Mouse (Mus musculus) embryonic stem cell, embryonic (primary cell): Measurements from ENCODE around the gene Tfpt.
"Not testable (repeated sequence)": the region's sequence is repeated elsewhere in the genome, so short reads cannot be mapped to it uniquely, and the experiment has no call there.

Experiments
- CTCF ChIA-PET, 4 experiments: fragments of 300-600 bp in 2 of 4; fragments of 350-600 bp in 2 of 4; sonication (Branson Sonifier 250); formaldehyde crosslinking; loops; one replicate each; lab custom pipeline; 2022; ENCODE audit warnings: inconsistent platforms in 2 of 4; lab: Charles Lee
- POLR2A ChIA-PET, 4 experiments: fragments of 300-600 bp in 2 of 4; fragments of 350-600 bp in 2 of 4; sonication (Branson Sonifier 250); formaldehyde crosslinking; loops; one replicate each; lab custom pipeline; 2022; ENCODE audit warnings: antibody characterized with exemption in 4 of 4, inconsistent platforms in 1 of 4; lab: Charles Lee

Gene Tfpt

DNA sequence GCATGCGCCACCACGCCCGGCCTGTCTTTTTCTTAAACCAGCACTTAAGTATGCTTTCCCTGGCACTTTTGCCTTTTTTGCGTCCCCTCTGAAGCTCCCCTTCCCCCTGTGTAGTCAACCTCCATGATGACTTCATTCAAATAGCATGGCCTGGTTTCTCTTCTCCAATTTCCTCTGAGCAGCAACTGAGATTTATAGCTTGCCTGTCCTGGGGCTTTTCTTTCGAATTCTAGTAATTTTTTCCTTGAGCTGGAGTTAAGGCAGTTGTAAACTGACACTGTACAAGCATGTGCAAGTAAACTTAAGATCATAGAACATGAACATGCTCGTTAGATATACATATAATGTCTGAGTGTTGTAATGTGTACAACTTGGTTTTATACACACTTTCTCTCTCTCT is 22.3 kb downstream of the Tfpt start:
- CTCF ChIA-PET: interaction anchor here in 3 of 4 experiments (0.5 to 3.3 kb wide), 8 partner anchors 9 to 864 kb away, joined by 3 to 17 read pairs (median 4); partner anchors contain the start of genes Ndufa3 (in 2 of the 3), Mboat7 (in 1 of the 3), Oscar (in 1 of the 3) and Tsen34 (in 1 of the 3)
- POLR2A ChIA-PET: interaction anchor here in 3 of 4 experiments (0.6 to 3.1 kb wide), 13 partner anchors 9 to 401 kb away, joined by 3 to 23 read pairs (median 3); partner anchors contain the start of genes Ndufa3 (in 3 of the 3), Cnot3 (in 1 of the 3) and Leng1 (in 1 of the 3)

DNA sequence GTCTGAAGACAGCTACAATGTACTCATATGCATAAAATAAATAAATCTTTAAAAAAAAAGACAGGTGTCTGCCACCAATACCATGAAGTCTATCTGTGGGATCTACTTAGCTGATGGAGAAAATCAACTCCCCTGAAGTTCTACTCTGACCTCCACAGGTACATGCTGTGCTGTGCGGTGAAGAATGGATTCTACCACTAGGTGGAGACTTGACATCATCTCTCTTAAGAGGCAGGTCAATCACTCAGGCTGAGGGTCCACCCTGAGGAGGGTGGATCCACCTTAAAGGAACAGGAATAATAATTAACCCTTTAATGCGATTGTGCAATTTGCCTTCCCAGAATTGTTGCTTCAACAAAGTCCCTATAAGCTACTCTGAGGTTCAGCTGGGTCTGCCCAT is 22.9 kb downstream of the Tfpt start:
- POLR2A ChIA-PET: interaction anchor here in 3 of 4 experiments (0.9 to 3.1 kb wide), 14 partner anchors 8 to 103 kb away, joined by 3 to 23 read pairs (median 4); partner anchors contain the start of genes Ndufa3 (in 3 of the 3), Cnot3 (in 1 of the 3), Leng1 (in 1 of the 3) and Prpf31 (in 1 of the 3)
- CTCF ChIA-PET: interaction anchor here (0.5 to 3.3 kb wide), 10 partner anchors 10 to 917 kb away, joined by 3 to 17 read pairs (median 3); partner anchors contain the start of genes Ndufa3 (in 3 of the 4), Mboat7 (in 1 of the 4), Oscar (in 1 of the 4) and Tnni3 (in 1 of the 4)

DNA sequence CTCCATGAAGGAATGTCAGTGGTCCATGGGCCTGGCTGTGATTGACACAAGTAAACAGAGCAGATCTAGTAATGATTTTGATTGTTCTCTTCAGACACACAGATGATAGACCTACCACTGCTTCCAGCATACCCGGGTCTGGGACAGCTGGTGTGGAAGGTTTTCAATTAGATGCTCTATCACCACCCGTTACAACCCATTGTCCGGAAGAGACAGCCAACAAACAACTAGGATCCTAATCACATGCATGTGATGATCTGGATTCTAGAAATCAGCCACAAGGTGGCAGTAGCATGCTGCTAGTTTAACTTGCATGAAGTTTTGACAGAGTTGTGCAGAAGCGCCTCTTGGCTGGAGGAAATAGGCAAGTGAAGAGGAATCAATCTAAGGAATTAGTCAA is 28.6 kb downstream of the Tfpt start:
- CTCF ChIA-PET: no interaction called here
- POLR2A ChIA-PET: interaction anchor here in 1 of 4 experiments (0.8 to 1.6 kb wide), 2 partner anchors 16 to 44 kb away, joined by 4 to 5 read pairs; partner anchors contain the start of genes Cnot3 and Ndufa3

DNA sequence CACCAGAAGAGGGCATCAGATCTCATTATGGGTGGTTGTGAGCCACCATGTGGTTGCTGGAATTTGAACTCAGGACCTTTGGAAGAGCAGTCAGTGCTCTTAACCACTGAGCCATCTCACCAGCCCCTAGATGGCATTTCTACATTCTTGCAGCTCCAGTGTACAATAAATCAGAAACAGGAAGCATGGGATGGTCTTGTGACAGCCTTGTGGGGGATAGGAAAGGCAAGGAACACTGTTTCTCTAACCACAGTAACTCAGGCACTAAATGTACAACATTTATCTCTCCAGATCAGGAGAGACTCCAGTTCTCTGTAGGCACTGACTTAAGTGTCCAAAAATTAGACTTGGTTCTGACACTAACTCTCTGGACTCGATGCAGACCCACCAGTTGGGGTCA is 32.0 kb downstream of the Tfpt start:
- CTCF ChIA-PET: not testable (repeated sequence)
- POLR2A ChIA-PET: interaction anchor here in 2 of 4 experiments (0.6 to 1.2 kb wide), 4 partner anchors 10 to 279 kb away, joined by 3 read pairs; no protein-coding TSS in a partner anchor

DNA sequence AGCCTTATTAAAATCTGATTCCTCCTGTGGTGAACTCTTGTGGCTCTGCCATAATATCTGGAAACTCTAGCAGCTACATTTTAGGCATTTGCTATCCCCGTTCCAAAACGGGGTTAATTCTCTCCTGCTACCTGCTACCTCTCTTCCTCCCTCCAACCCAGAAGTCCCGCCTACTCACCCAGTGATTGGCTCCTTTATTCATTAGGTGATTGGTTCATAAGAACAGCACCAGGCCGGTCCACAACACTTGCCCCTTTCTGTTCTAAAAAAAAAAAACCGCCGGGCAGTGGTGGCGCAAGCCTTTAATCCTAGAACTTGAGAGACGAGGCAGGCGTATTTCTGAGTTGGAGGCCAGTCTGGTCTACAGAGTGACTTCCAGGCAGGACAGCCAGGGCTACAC is 34.6 kb downstream of the Tfpt start:
- POLR2A ChIA-PET: interaction anchor here in 3 of 4 experiments (0.6 to 4.8 kb wide), 10 partner anchors 9 to 1193 kb away, joined by 3 to 24 read pairs (median 4); partner anchors contain the start of genes Cnot3 (in 2 of the 3), Leng1 (in 1 of the 3) and Ndufa3 (in 1 of the 3)
- CTCF ChIA-PET: interaction anchor here in 1 of 4 experiments (0.6 kb wide), 1 partner anchor 10 kb away, joined by 6 read pairs; no protein-coding TSS in a partner anchor

DNA sequence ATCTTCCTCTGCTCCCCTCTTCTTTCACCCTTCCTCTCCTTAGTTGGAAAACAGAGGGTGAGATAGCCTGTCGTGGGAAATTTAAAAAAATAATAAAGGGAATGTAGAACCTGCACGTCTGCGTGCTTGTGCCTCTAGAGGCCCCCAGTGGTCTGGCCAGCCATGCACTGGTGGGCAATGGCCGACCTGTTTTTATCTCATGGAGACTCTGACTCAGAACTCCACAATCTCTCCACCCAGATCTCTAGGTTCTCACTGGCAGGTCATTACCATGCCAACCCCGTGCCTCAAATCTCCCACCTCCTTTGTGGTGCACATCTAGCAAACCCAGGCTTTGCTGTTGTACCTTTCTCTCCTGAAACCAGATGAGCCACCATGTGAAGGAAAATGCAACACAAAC is 35.0 kb downstream of the Tfpt start:
- ChIA-PET CTCF (interaction anchor here in 1 of 4 experiments (0.6 kb wide), 1 partner anchor 11 kb away, joined by 6 read pairs; no protein-coding TSS in a partner anchor), POLR2A (interaction anchor here in 2 of 4 experiments (0.5 to 4.8 kb wide), 10 partner anchors 9 to 1194 kb away, joined by 3 to 24 read pairs (median 4); partner anchors contain the start of genes Cnot3 (in 2 of the 2) and Ndufa3 (in 1 of the 2))

DNA sequence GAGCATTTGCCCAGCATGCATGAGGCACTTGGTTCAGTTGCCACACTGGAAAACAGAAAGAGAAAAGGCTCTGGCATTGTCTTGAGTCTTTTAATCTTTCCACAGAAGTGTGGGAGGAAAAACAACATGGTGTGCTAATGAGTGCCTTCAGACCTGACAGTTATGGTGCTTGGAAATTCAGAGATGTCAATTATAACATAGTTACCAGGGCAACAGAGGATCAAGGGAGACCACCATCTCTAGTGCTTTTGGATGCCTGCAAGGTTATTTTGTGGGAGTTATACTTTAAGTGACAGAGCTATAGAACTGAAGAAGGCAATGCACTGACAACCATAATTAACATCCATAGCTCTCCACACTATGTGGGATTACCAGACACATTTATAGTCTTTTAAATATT is 35.9 kb downstream of the Tfpt start:
- CTCF ChIA-PET: no interaction called here
- POLR2A ChIA-PET: interaction anchor here in 2 of 4 experiments (0.5 to 4.8 kb wide), 4 partner anchors 14 to 212 kb away, joined by 3 to 24 read pairs (median 5); partner anchors contain the start of gene Cnot3 (in 1 of the 2)

DNA sequence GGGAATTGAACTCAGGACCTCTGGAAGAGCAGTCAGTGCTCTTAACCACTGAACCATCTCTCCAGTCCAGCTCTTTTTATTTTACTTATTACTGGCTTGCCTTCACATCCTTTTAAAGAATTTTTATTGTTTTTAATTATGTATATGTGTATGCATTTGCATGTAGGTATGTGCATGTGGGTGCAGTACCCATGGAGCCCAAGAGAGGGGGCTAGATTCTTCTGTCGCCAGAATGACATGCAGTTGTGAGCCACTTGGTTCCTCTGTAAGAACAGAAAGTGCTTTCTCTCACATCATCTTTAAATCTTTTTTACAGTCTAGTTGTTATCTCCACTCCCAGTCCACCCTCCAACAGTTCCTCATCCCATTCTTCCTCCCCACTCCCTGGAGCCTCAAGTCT is 38.2 kb downstream of the Tfpt start:
- POLR2A ChIA-PET: interaction anchor here in 1 of 4 experiments (1.5 to 1.7 kb wide), 2 partner anchors 12 to 53 kb away, joined by 5 to 8 read pairs; partner anchors contain the start of gene Cnot3
- CTCF ChIA-PET: no interaction called here

DNA sequence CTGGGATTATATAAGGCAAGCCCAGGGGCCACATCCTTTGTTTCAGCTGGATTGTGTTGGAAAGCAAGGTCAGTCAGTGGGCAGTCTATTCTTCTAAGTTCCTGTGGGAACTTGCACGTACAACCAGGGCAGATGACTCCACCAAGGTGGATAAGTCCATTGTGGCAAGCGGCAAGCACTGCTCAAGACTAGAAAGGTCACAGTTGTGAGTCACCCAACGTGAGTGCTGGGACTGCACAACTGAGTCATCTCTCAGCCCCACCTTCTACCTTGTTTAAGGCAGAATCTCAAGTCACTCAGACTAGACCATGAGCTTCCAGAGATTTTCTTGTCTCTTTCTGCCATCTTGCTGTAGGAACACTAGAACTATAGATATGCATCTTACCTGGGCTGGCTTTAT is 39.2 kb downstream of the Tfpt start:
- ChIA-PET POLR2A (interaction anchor here in 3 of 4 experiments (0.7 to 1.7 kb wide), 5 partner anchors 11 to 116 kb away, joined by 3 to 8 read pairs (median 5); partner anchors contain the start of gene Cnot3 (in 1 of the 3)), CTCF (interaction anchor here in 3 of 4 experiments (0.6 to 0.9 kb wide), 4 partner anchors 12 to 679 kb away, joined by 3 to 8 read pairs (median 4); partner anchors contain the start of gene Ndufa3 (in 1 of the 3))

DNA sequence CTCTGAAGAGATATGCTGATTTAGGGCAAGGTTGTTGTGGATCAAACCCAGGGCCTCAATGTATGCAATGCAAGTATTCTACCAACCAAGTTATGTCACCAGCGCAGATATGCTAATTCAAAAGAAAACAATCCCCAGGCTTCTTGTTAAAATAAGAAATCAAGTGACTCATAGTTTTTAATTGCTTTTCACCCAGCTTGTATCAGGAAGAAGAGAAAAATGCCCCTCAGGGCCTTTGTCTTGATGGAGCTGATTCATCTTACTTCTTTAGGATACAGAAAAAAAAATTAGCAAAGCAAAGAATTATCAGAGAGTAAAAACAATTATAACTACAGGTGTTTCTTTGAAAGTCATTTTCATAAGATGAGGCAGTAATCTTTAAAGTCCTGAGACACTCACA is 42.4 kb downstream of the Tfpt start:
- POLR2A ChIA-PET: interaction anchor here in 1 of 4 experiments (1.1 to 2.1 kb wide), 5 partner anchors 11 to 122 kb away, joined by 4 to 6 read pairs (median 6); partner anchors contain the start of gene Ndufa3

DNA sequence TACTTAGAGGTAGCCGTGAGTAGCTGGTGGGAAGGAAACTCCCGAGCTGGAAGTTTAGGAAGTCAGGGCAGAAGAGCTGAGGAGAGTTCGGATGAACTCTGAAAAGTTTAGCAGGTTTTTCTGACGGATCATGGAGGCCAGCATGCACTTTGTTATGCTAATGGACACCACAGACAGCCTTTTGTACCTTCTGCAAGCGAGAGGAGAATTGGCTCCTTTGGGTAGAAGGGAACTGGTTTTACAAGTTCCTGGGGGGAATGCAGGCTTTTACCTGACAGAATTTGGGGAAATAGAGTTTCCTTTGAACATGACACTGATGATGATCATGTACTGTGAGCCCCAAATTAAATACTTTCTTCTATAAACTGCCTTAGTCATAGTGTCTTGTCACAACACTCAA is 43.5 kb downstream of the Tfpt start:
- CTCF ChIA-PET: interaction anchor here in 3 of 4 experiments (0.6 to 1.0 kb wide), 6 partner anchors 8 to 335 kb away, joined by 3 to 4 read pairs (median 3); partner anchors contain the start of gene Ndufa3 (in 1 of the 3)
- POLR2A ChIA-PET: interaction anchor here in 3 of 4 experiments (0.6 to 2.1 kb wide), 22 partner anchors 9 to 915 kb away, joined by 3 to 6 read pairs (median 3); partner anchors contain the start of genes Cnot3 (in 2 of the 3), Leng1 (in 1 of the 3), Mboat7 (in 1 of the 3) and Ndufa3 (in 1 of the 3)

More for the DNA sequence above, 42.4 kb downstream of the Tfpt start:
- CTCF ChIA-PET: interaction anchor here in 1 of 4 experiments (0.6 to 1.0 kb wide), 2 partner anchors 336 to 937 kb away, joined by 3 to 5 read pairs; partner anchors contain the start of gene Tnni3

DNA sequence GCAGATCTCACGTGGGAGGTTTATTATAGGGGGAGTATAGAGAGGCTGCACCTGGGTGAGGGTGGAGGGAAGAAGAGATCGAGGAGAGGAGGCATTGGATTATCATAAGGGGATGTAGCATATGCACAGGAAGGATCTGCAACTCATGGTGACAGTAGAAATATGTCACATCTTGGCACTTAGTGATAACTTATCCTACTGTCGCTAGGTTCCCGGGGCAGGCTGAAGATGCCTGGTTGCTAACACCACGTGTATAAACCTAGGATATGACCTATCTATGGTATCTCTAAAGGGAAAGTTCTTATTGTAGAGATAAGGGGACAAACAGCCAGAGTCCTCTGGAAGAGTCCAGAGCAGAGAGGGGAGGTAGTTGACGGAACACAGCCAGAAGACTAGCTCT is 44.0 kb downstream of the Tfpt start:
- POLR2A ChIA-PET: interaction anchor here in 3 of 4 experiments (0.6 to 2.1 kb wide), 19 partner anchors 9 to 221 kb away, joined by 3 to 6 read pairs (median 3); partner anchors contain the start of genes Cnot3 (in 2 of the 3), Leng1 (in 1 of the 3) and Mboat7 (in 1 of the 3)
- CTCF ChIA-PET: interaction anchor here in 2 of 4 experiments (0.6 to 1.0 kb wide), 4 partner anchors 32 to 322 kb away, joined by 3 to 5 read pairs (median 4); partner anchors contain the start of gene Ndufa3 (in 1 of the 2)

DNA sequence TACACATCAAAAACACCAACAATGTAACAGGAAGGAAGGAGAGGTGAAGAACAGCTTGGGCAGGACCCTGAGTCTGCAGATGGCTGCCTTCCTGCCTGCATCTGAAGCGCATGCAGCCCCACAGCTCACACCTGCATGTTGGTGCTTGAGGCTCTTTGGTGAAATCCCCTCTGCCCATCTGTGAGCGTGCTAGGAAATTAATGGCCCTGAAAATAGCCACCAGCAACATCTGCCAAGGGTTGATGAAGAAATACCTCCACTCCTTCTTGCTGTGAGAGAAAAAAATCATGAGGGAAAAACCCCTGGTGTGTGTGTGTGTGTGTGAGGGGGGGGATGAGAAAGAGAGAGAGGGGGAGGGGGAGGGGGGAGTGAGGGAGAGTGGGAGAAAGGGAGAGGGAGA is 49.7 kb downstream of the Tfpt start:
- POLR2A ChIA-PET: interaction anchor here in 3 of 4 experiments (0.6 to 4.3 kb wide), 33 partner anchors 9 to 1172 kb away, joined by 3 to 34 read pairs (median 7); partner anchors contain the start of genes Cnot3 (in 2 of the 3), Mboat7 (in 2 of the 3), Tsen34 (in 2 of the 3) and Cox6b2 (in 1 of the 3)
- CTCF ChIA-PET: interaction anchor here in 2 of 4 experiments (0.6 to 1.9 kb wide), 6 partner anchors 14 to 847 kb away, joined by 3 to 11 read pairs (median 4); partner anchors contain the start of genes Mboat7 (in 1 of the 2), Myadm (in 1 of the 2), Prkcg (in 1 of the 2) and Tsen34 (in 1 of the 2)

DNA sequence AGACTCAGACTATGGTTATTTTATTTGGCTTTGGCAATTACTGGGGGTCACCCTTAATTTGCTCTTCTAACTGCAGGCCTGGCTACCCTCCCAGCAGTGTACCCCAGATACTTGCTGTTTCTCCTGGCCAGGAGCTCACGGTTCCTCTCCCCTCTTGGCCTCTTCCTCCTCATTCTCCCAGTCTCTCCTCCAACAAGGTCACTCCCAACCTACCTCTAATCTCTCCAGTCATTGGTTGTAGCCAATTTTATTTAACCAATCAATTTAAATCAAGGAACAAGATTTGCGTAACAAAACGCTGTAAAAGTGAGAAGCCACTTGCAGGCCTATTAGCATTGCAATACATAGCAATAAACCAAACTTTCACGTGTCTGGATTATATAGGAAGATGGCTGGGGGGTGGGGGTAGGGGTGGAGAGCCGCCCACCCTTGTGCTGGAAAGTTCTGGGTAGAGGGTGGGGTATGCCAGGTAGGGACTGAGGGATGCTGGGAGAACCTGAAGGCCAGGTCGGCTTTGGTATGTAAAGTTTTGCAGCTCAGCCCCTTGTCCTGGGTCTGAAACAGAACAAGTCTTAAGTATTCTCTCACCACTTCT is 50.7 kb downstream of the Tfpt start:
- ChIA-PET CTCF (interaction anchor here in 3 of 4 experiments (0.6 to 1.9 kb wide), 13 partner anchors 12 to 945 kb away, joined by 3 to 11 read pairs (median 4); partner anchors contain the start of genes Mboat7 (in 1 of the 3), Ndufa3 (in 1 of the 3), Tnni3 (in 1 of the 3) and Tsen34 (in 1 of the 3)), POLR2A (interaction anchor here (0.5 to 4.3 kb wide), 72 partner anchors 8 to 1233 kb away, joined by 3 to 34 read pairs (median 4); partner anchors contain the start of genes Cnot3 (in 3 of the 4), Mboat7 (in 2 of the 4), Ndufa3 (in 2 of the 4) and Tsen34 (in 2 of the 4))

DNA sequence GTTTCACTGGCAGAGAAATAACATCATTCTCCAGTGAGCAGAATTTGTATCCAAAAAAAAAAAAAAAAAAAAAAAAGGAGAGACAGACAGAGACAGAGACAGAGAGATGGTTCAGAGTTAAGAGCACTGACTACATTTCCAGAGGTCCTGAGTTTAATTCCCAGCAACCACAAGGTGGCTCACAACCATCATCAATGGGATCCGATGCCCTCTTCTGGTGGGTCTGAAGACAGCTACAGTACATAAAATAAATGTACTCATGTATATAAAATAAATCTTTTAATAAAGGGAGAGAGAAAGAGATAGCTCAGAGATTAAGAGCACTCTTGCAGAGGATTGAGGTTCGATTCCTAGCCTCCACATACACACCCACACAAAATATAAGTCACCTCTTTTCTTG is 51.5 kb downstream of the Tfpt start:
- ChIA-PET CTCF (interaction anchor here in 3 of 4 experiments (0.6 to 1.9 kb wide), 16 partner anchors 8 to 946 kb away, joined by 3 to 11 read pairs (median 4); partner anchors contain the start of genes Mboat7 (in 1 of the 3), Ndufa3 (in 1 of the 3), Tnni3 (in 1 of the 3) and Tsen34 (in 1 of the 3)), POLR2A (interaction anchor here (0.5 to 4.3 kb wide), 52 partner anchors 8 to 1234 kb away, joined by 3 to 34 read pairs (median 5); partner anchors contain the start of genes Cnot3 (in 2 of the 4), Mboat7 (in 2 of the 4), Tsen34 (in 2 of the 4) and Cacng8 (in 1 of the 4))

DNA sequence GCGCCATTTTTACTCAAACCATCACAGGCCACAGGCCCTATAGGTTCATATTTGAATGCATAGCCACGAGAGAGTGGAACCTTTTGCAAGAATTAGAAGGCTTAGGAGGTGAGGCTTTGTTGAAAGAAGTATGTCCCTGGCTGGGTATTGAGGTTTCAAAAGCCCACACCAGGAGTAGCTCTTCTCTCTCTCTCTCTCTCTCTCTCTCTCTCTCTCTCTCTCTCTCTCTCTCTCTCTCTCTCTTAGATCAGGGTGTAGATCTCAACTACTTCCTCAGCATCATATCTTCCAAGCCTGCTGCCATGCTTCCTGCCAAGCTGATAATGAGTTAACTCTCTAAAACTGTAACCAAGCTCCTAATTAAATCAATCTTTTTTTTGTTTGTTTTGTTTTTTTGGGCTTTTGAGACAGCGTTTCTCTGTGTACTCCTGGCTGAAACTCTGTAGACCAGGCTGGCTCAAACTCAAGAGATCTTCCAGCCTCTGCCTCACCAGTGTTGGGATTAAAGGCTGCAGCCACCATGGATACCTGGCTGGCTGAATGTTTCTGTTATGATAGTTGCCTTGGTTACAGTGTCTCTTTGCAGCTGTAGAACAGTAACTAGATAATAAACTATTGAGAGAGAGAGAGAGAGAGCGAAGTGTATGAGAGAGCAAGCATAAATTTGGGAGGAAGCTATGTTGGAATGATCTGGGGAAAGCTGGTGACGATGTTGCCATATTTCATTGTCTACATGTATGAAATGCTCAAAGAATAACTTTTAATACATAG is 53.2 kb downstream of the Tfpt start:
- POLR2A ChIA-PET: interaction anchor here in 3 of 4 experiments (0.6 to 4.1 kb wide), 9 partner anchors 9 to 118 kb away, joined by 3 to 34 read pairs (median 4); partner anchors contain the start of genes Mboat7 (in 1 of the 3) and Tsen34 (in 1 of the 3)
- CTCF ChIA-PET: interaction anchor here in 3 of 4 experiments (0.6 to 1.5 kb wide), 4 partner anchors 9 to 136 kb away, joined by 3 to 8 read pairs (median 4); no protein-coding TSS in a partner anchor
